Mouse (Mus musculus): ENCODE measurements at regions not wholly inside any gene's neighbourhood (a gene's known extent, or its start where the extent isn't known, plus 50 kb on each side); places are given as distances from the start of the nearest gene placed in this dataset.

DNA sequence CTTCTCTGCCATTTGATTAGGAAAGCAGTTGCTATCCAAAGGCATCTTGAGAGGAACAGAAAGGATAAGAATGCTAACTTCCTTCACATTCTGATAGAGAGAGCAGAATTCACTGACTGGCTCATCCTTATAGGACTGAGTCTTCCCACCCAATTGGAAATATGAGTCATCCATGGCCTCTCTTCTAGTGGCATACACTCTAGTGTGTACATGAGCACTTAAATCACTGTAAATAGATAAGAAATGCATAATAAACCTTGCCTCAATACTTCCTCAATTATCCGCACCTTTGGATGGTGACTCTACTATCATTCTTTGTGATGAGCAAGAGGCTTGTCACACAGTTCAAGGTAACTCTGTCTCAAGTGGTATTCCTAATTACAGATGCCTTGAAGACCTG, 69.5 kb downstream of the Cdca7 start:
- TF ChIP-seq CTCF (conservative IDR thresholded peaks at IDR 0.05 in 1 of 2, IDR thresholded peaks at IDR 0.05 in 1 of 2; ENCODE audit: low read depth in 2 of 2, low read length in 2 of 2) (no peak), ETS1 (conservative IDR thresholded peaks at IDR 0.05; ENCODE audit: low read depth, low read length) (no peak), POLR2A (IDR thresholded peaks at IDR 0.05; ENCODE audit: low read depth, low read length) (no peak), NRF1 (IDR thresholded peaks at IDR 0.05; ENCODE audit: low read depth, low read length) (no peak), ZC3H11A (IDR thresholded peaks at IDR 0.05; ENCODE audit: low read depth, low read length) (no peak), TCF12 (IDR thresholded peaks at IDR 0.05; ENCODE audit: low read depth, low read length) (no peak), E2F4 (IDR thresholded peaks at IDR 0.05; ENCODE audit: insufficient replicate concordance, low read depth, low read length) (no peak), UBTF (IDR thresholded peaks at IDR 0.05; ENCODE audit: low read depth, low read length) (no peak), USF1 (IDR thresholded peaks at IDR 0.05; ENCODE audit: low read depth, low read length) (no peak), MAX (IDR thresholded peaks at IDR 0.05; ENCODE audit: low read length) (no peak), MYC (IDR thresholded peaks at IDR 0.05; ENCODE audit: low read depth, low read length) (no peak), EP300 (IDR thresholded peaks at IDR 0.05; ENCODE audit: low read length) (no peak), BHLHE40 (IDR thresholded peaks at IDR 0.05; ENCODE audit: low read depth, low read length) (no peak), NELFE (IDR thresholded peaks at IDR 0.05; ENCODE audit: low read depth, low read length) (no peak)
